Mouse (Mus musculus) adipose tissue, adult 10 weeks (tissue): ENCODE measurements around the gene Thbs2. TPM values are rescaled to one million over a fixed set of nuclear protein-coding genes. Genes with fewer than 3 reads are reported as not detected.

ENCODE experiments used
- polyA plus RNA-seq: library from polyadenylated mRNA; stranded (reverse); fragments of 350-450 nt; fragmentation: Illumina TruSeq; extraction: RNeasy Lipid Tissue Mini Kit (QIAGEN cat#74804); gene quantifications from one replicate; pipeline ENCODE4 v1.2.3, GENCODE M21; 2014; ENCODE audit warnings: low read depth, low replicate concordance

Thbs2 gene
- polyA plus RNA-seq = 12.1 TPM

DNA sequence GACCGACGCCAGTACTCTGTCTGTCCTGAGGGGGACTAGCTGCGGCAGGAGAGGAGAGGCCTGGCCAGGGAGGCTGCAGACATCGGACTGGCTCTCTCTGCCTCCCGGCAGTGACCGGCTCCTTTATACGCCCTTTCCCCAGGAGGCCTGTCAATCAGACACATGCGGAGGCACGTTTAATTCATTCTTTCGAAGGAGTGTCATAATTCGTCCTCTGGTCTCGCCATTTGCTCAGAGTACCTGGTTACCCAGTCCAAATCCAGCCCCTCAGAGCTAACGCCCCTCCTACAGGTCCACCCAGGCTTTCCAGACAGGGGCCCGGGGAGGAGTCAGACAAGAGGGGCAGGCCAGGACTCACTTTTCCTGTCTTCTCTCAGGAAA is at the start of gene Thbs2:
Gene Thbs2, minus strand, starts transcription at position 242 of the 381 bp plus-strand sequence.

Other genes with a start within 250 kb of the Thbs2 start
- 14.2 TPM for gene Wdr27, start 248.9 kb upstream of the Thbs2 start, polyA plus RNA-seq
- 27.2 TPM for gene 1600012H06Rik, start 248.9 kb upstream of the Thbs2 start, polyA plus RNA-seq